Mouse (Mus musculus) midbrain, embryonic 10.5 days (tissue): ENCODE results near the gene Rpl12. TPM values are rescaled to one million over a fixed set of nuclear protein-coding genes. Genes with fewer than 3 reads are reported as not detected.

Experiments
- DNase-seq: peaks from one replicate; pipeline ENCODE4 v3.0.0-alpha.2; 2017; ENCODE audit warnings: low spot score
- H3K27ac ChIP-seq: fragments of 300-500 bp; sonication (generic); replicated peaks from 2 replicates; pipeline ENCODE4 v1.5.1; 2016; ENCODE audit warnings: mild to moderate bottlenecking
- H3K27me3 ChIP-seq: fragments of 300-500 bp; sonication (generic); 2 replicates; pipeline ENCODE4 v1.6.1; 2016; ENCODE audit warnings: low read depth, mild to moderate bottlenecking; ENCODE audit not compliant: poor library complexity, severe bottlenecking
- H3K36me3 ChIP-seq: fragments of 300-500 bp; sonication (generic); 2 replicates; pipeline ENCODE4 v1.6.1; 2016; ENCODE audit warnings: mild to moderate bottlenecking, moderate library complexity
- H3K4me1 ChIP-seq: fragments of 300-500 bp; sonication (generic); 2 replicates; pipeline ENCODE4 v1.6.1; 2016
- H3K4me3 ChIP-seq: fragments of 300-500 bp; sonication (generic); 2 replicates; pipeline ENCODE4 v1.5.1; 2016; ENCODE audit warnings: mild to moderate bottlenecking, moderate library complexity
- H3K9me3 ChIP-seq: fragments of 300-500 bp; sonication (generic); replicated peaks from 2 replicates; pipeline ENCODE4 v1.6.1; 2016; ENCODE audit warnings: mild to moderate bottlenecking
- WGBS: fragments of 180-500 bp; shearing (Covaris S2); methylation state at CpG from one replicate; pipeline ENCODE4 v1.1.7; 2016; 5-methylcytosine and 5-hydroxymethylcytosine counted together
- polyA plus RNA-seq: library from polyadenylated mRNA; unstranded; fragments of >200 nt; fragmentation: Nextera tagmentation; extraction: Ambion mirVana; gene quantifications from 2 replicates; pipeline ENCODE4 v1.2.1, GENCODE M21; 2016

Gene Rpl12
- polyA plus RNA-seq, 1 experiment from 2014 or later, result 172 TPM

- WGBS, result 93% methylated on average over 8 of the region's 8 CpGs
- Histone ChIP-seq H3K4me3 (no peak overlapping the region), H3K4me1 (peaks cover 10% of the 10 kb centered on the region; the same call in 1 of the 2 replicates), H3K9me3 (no peaks in the 10 kb centered on the region), H3K27ac (no peak overlapping the region), H3K27me3 (no peaks in the 10 kb centered on the region), H3K36me3 (peaks cover 44% of the 10 kb centered on the region)
- DNase-seq, result no peak
These were observed 12.9 kb downstream of the Rpl12 start for GRCm38 (mm10) chr2:32974216-32974615.

GRCm38 (mm10) chr2:32977114-32977513 lies 15.8 kb downstream of the Rpl12 start:
- Histone ChIP-seq H3K4me3 (no peak overlapping the region), H3K36me3 (peaks cover 47% of the 10 kb centered on the region), H3K4me1 (peaks cover 23% of the 10 kb centered on the region), H3K9me3 (no peaks in the 10 kb centered on the region), H3K27ac (no peak overlapping the region), H3K27me3 (no peaks in the 10 kb centered on the region)
- DNase-seq, result no peak
- 83% methylated on average over 5 of the region's 5 CpGs for WGBS

GRCm38 (mm10) chr2:32978675-32979074 lies 17.3 kb downstream of the Rpl12 start:
- Histone ChIP-seq H3K4me3 (no peak overlapping the region), H3K27me3 (no peaks in the 10 kb centered on the region), H3K9me3 (no peaks in the 10 kb centered on the region), H3K4me1 (peaks cover 34% of the 10 kb centered on the region), H3K36me3 (peaks cover 34% of the 10 kb centered on the region), H3K27ac (no peak overlapping the region)
- 81% methylated on average over 3 of the region's 3 CpGs for WGBS
- DNase-seq, result no peak

- Histone ChIP-seq H3K9me3 (no peaks in the 10 kb centered on the region), H3K27ac (no peak overlapping the region), H3K4me3 (no peak overlapping the region), H3K27me3 (no peaks in the 10 kb centered on the region; the same call in 1 of the 2 replicates), H3K36me3 (peaks cover 24% of the 10 kb centered on the region), H3K4me1 (peaks cover 34% of the 10 kb centered on the region)
- 93% methylated on average over 7 of the region's 7 CpGs for WGBS
- no peak for DNase-seq
These were observed 18.3 kb downstream of the Rpl12 start for GRCm38 (mm10) chr2:32979675-32980074.

GRCm38 (mm10) chr2:32981281-32981680 lies 19.9 kb downstream of the Rpl12 start:
- peak; percentile 43 for DNase-seq
- Histone ChIP-seq H3K27ac (peak overlapping the region; percentile 90), H3K9me3 (no peaks in the 10 kb centered on the region), H3K4me1 (peaks cover 32% of the 10 kb centered on the region), H3K4me3 (peak overlapping the region; percentile 92), H3K36me3 (peaks cover 8% of the 10 kb centered on the region; the same call in 1 of the 2 replicates), H3K27me3 (no peaks in the 10 kb centered on the region; the same call in 1 of the 2 replicates)
- WGBS, result 2% methylated on average over 23 of the region's 23 CpGs

DNA sequence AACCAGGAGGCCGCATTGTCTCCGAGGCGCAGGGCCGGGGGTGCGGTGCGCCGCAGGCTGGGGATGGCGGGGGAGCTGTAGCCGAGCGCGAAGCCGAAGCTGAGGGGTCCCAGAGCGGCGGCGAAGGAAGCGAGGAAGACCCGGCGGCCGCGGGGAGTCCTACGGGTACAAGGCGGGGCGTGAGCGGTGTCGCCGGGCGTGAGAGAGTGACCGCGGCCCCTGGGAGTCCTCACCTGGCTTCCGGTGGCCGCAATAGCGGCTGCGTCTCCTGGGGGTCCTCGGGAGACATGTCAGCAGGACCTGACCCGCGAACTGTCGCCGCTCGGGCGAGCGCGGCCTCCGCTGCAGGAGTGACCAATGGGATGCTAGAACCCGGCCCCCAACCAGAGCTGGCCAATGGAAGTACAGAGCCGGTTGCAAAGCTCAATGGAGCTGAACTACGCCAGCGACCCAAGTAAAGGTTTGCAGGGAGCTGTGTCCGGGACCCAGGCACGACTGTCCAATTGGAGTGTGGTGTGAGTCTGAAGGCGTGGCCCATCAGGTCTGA lies 20.4 kb downstream of the Rpl12 start, which contains the start of gene Slc2a8:
Gene Slc2a8 (minus strand): TSS at position 359 of the 547 bp plus-strand sequence.
- Histone ChIP-seq H3K4me1 (peaks cover 29% of the 10 kb centered on the region), H3K36me3 (peaks cover 4% of the 10 kb centered on the region; the same call in 1 of the 2 replicates), H3K4me3 (peak within 1 kb of the TSS; percentile 92), H3K27ac (peak within 1 kb of the TSS; percentile 90), H3K27me3 (no peaks in the 10 kb centered on the region; the same call in 1 of the 2 replicates), H3K9me3 (no peaks in the 10 kb centered on the region)
- under 1% methylated on average over 50 of the region's 50 CpGs for WGBS
- peak; percentile 95 for DNase-seq

DNA sequence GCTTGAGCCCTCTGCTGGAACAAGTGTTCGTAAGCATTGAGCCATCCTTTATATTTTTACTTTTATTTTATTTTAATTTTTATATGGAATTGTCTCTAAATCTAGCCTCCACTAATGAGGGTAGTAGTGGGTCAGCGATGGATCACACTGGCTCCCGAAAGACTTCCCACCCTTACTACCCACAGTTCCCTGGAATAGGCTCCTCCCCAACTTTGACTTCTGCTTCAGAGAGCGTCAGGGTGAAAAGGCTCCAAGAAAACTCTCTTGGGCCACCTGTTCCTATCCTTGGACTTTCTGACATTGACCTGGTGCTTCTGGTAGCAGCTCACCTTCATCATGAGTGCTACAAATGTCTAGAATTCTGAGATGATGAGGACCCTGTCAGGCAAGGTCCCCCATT lies 21.3 kb downstream of the Rpl12 start:
- peak overlapping the region; percentile 90 for H3K27ac ChIP-seq
- H3K4me3 ChIP-seq, result peak overlapping the region; percentile 92
- peaks cover 29% of the 10 kb centered on the region for H3K4me1 ChIP-seq
- DNase-seq, result no peak
- WGBS, result 4% methylated on average over 4 of the region's 4 CpGs
- peaks cover 2% of the 10 kb centered on the region; the same call in 1 of the 2 replicates for H3K36me3 ChIP-seq
- no peaks in the 10 kb centered on the region for H3K9me3 ChIP-seq
- no peaks in the 10 kb centered on the region; the same call in 1 of the 2 replicates for H3K27me3 ChIP-seq

DNA sequence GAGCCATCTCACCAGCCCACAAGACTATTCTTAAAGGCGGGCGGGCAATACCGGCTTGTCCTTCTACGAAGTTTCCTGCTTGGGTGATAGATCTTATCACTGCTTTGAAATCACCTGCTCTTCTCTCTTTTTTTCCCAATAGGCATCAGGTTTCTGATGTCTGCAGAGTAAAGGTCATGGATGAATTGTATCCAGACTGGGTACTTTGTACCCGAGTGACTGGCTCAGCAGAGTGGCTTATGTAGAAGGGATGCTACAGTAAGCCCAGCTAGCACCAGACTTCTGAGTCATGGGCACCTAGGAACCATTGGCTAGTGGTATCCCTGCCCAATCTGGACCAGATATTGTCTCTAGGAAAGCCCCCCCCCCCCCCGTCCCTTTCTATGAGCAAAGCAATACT lies 22.3 kb downstream of the Rpl12 start:
- Histone ChIP-seq H3K27me3 (no peaks in the 10 kb centered on the region; the same call in 1 of the 2 replicates), H3K4me1 (peaks cover 24% of the 10 kb centered on the region), H3K27ac (no peak overlapping the region), H3K9me3 (no peaks in the 10 kb centered on the region), H3K36me3 (peaks cover 2% of the 10 kb centered on the region; the same call in 1 of the 2 replicates), H3K4me3 (no peak overlapping the region)
- 59% methylated on average over 6 of the region's 6 CpGs for WGBS
- no peak for DNase-seq

DNA sequence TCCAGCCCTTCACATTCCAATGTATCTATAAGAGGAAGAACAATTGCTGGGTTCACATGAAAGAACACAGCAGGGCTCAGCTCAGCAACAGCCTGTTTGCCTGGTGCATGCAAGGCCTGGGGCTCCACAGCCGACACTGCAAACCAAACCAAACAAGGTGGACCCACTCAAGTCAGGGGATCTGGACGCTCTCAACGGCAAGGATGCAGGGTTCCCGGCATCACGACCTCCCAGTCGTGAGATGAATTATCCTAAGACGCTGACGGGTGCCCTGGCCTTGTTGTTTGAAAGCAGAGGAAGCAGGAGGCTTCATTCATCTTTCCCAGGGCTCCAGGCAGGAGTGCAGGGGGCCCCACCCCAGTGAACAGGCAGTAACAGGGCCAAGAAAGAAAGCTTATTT lies 24.5 kb downstream of the Rpl12 start:
- H3K9me3 ChIP-seq, result no peaks in the 10 kb centered on the region
- H3K4me3 ChIP-seq, result no peak overlapping the region
- WGBS, result 77% methylated on average over 8 of the region's 8 CpGs
- DNase-seq, result no peak
- H3K27me3 ChIP-seq, result no peaks in the 10 kb centered on the region; the same call in 1 of the 2 replicates
- no peaks in the 10 kb centered on the region for H3K36me3 ChIP-seq
- no peak overlapping the region for H3K27ac ChIP-seq
- peaks cover 19% of the 10 kb centered on the region for H3K4me1 ChIP-seq

DNA sequence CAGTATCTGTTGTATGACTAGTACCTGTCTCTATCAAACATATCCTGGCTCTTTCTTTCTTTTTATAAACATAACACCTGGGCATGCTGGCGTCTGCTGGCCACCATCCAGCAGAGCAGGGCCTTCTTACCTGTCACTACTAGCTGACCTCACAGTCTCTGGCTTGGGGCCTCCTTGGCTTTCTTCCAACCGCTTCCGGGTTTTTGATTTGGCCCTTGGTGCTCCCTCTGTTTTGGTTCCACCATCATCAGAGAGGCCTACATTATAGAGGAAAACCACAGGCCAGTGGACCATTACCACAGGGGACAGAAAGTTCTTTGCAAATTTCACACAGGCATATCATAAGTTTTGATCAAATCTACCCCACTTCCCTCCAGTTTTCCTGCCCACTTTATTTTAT lies 28.0 kb downstream of the Rpl12 start:
- Histone ChIP-seq H3K27me3 (no peaks in the 10 kb centered on the region; the same call in 1 of the 2 replicates), H3K4me3 (no peak overlapping the region), H3K36me3 (no peaks in the 10 kb centered on the region), H3K9me3 (no peaks in the 10 kb centered on the region), H3K27ac (no peak overlapping the region), H3K4me1 (no peaks in the 10 kb centered on the region; the same call in 1 of the 2 replicates)
- WGBS, result 84% methylated on average over 3 of the region's 3 CpGs
- DNase-seq, result no peak

GRCm38 (mm10) chr2:32990167-32990832 lies 28.9 kb downstream of the Rpl12 start:
- Histone ChIP-seq H3K4me1 (peaks cover 3% of the 10 kb centered on the region; the same call in 1 of the 2 replicates), H3K27me3 (no peaks in the 10 kb centered on the region), H3K36me3 (no peaks in the 10 kb centered on the region), H3K4me3 (no peak overlapping the region), H3K27ac (no peak overlapping the region), H3K9me3 (no peaks in the 10 kb centered on the region)
- no peak for DNase-seq
- WGBS, result 56% methylated on average over 13 of the region's 13 CpGs

DNA sequence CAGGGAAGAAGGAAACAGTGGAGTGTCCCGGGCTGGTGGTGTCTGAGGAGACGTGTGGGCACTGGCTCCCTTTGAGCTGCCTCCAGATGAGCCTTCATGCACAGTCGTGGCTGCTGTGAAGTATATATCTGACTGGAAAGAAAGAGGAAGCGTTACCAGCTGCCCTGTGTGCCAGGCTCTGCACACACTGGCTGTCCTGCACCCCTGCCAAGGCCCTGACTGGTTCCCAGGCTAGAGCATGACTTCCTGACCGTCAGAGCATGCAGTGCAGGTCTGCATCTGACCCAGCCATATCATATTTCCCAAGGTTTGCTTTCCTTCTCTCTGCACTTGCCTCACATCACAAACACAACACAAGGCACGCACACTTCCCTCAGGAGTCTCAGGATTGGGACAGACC lies 30.8 kb downstream of the Rpl12 start:
- H3K27me3 ChIP-seq, result no peaks in the 10 kb centered on the region
- no peak overlapping the region for H3K4me3 ChIP-seq
- no peaks in the 10 kb centered on the region for H3K9me3 ChIP-seq
- 0 out of 2 replicates have a peak, but pooled peaks cover 3% of the 10 kb centered on the region for H3K4me1 ChIP-seq
- 76% methylated on average over 6 of the region's 6 CpGs for WGBS
- no peak for DNase-seq
- H3K27ac ChIP-seq, result no peak overlapping the region
- no peaks in the 10 kb centered on the region for H3K36me3 ChIP-seq

DNA sequence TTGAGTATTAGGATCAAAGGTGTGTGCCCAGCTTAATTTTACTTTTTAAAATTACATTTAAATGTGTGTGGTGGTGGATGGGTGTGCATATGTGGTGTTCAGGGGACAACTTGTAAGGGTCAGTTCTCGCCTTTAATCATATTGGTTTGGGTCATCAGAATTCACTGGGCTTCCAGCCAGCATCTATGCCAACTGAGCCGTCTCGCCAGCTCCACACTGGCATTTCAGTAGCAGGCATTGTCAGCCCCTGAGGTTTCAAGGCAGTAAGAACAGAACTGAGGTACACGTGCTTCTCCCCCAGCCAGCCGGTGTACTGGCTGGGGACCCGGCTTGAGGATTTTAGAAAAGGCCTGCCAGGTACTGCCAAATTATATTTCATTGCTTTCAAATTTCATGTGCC lies 35.7 kb downstream of the Rpl12 start:
- 0 out of 2 replicates have a peak, but pooled peaks cover 3% of the 10 kb centered on the region for H3K4me1 ChIP-seq
- no peak for DNase-seq
- no peak overlapping the region for H3K27ac ChIP-seq
- H3K4me3 ChIP-seq, result no peak overlapping the region
- no peaks in the 10 kb centered on the region for H3K27me3 ChIP-seq
- 71% methylated on average over 6 of the region's 6 CpGs for WGBS
- no peaks in the 10 kb centered on the region for H3K36me3 ChIP-seq
- H3K9me3 ChIP-seq, result no peaks in the 10 kb centered on the region
